Mouse (Mus musculus): ENCODE data around the gene Tmprss4. TPM values are rescaled to one million over a fixed set of nuclear protein-coding genes. Genes with fewer than 3 reads are reported as not detected.

The Tmprss4 gene
- polyA plus RNA-seq, 2 experiments, result 2.3 to 5.0 TPM

DNA sequence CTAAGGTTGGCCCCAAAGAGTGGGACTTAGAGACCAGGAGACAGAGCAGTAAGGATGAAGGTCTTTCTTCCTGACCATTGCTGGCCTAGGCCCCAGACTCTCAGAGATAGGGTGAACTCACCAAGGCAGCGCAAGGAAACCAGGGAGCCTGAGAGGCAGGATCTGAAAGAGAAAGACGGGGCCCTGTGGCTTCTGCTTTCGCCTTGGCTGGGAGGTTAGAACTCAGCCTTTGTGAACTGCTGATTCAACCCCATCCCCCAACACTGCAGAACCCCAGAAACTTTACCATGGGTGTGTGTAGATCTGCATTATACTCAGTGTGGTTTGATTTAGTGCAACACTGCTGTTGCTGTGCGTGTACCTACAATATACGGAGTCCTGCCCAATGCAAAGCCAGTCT, 24.6 kb downstream of the Tmprss4 start:
- no peak for TF ChIP-seq POLR2A (IDR thresholded peaks at IDR 0.05; ENCODE audit: borderline replicate concordance, extremely low read depth, insufficient read depth, insufficient read length)
- WGBS, result 78% methylated on average over 5 of the region's 5 CpGs

GRCm38 (mm10) chr9:45173475-45173874, 30.4 kb downstream of the Tmprss4 start:
- TF ChIP-seq POLR2A (IDR thresholded peaks at IDR 0.05; ENCODE audit: borderline replicate concordance, extremely low read depth, insufficient read depth, insufficient read length), result no peak
- ATAC-seq (ENCODE audit: low FRiP score, low read depth) (no peak), DNase-seq (ENCODE audit: low spot score) (no peak)
- Histone ChIP-seq H3K9me3 (ENCODE audit: control insufficient read depth, low read length) (no peaks in the 10 kb centered on the region), H3K9ac (ENCODE audit: low read depth, low read length, severe bottlenecking) (no peak overlapping the region), H3K4me2 (replicated peaks; ENCODE audit: low read depth, low read length, severe bottlenecking) (no peak overlapping the region), H3K4me1 (ENCODE audit: control insufficient read depth, insufficient read depth, low read length) (no peaks in the 10 kb centered on the region), H3K27ac (replicated peaks; ENCODE audit: low read depth, low read length) (no peak overlapping the region), H3K36me3 (ENCODE audit: control insufficient read depth, insufficient read depth, low read length) (no peaks in the 10 kb centered on the region), H3K27me3 (ENCODE audit: control insufficient read depth, insufficient read depth, low read length) (no peaks in the 10 kb centered on the region), H3K4me3 (replicated peaks; ENCODE audit: low read length) (no peak overlapping the region)
- WGBS, result 55% methylated on average over 3 of the region's 3 CpGs

More for the DNA sequence above, 24.6 kb downstream of the Tmprss4 start:
- no peaks in the 10 kb centered on the region for H3K9me3 ChIP-seq (ENCODE audit: control insufficient read depth, low read length)
- no peak for ATAC-seq (ENCODE audit: low FRiP score, low read depth)
- DNase-seq (ENCODE audit: low spot score), result no peak
- no peak overlapping the region for H3K27ac ChIP-seq (replicated peaks; ENCODE audit: low read depth, low read length)
- no peaks in the 10 kb centered on the region for H3K27me3 ChIP-seq (ENCODE audit: control insufficient read depth, insufficient read depth, low read length)
- H3K4me2 ChIP-seq (replicated peaks; ENCODE audit: low read depth, low read length, severe bottlenecking), result no peak overlapping the region
- no peak overlapping the region for H3K9ac ChIP-seq (ENCODE audit: low read depth, low read length, severe bottlenecking)
- no peak overlapping the region for H3K4me3 ChIP-seq (replicated peaks; ENCODE audit: low read length)
- H3K36me3 ChIP-seq (ENCODE audit: control insufficient read depth, insufficient read depth, low read length), result no peaks in the 10 kb centered on the region
- no peaks in the 10 kb centered on the region for H3K4me1 ChIP-seq (ENCODE audit: control insufficient read depth, insufficient read depth, low read length)

GRCm38 (mm10) chr9:45171073-45171610, 32.8 kb downstream of the Tmprss4 start:
- H3K27ac ChIP-seq (replicated peaks; ENCODE audit: low read depth, low read length), result no peak overlapping the region
- DNase-seq (ENCODE audit: low spot score) (no peak), ATAC-seq (ENCODE audit: low FRiP score, low read depth) (no peak)
- H3K4me1 ChIP-seq (ENCODE audit: control insufficient read depth, insufficient read depth, low read length), result no peaks in the 10 kb centered on the region
- H3K36me3 ChIP-seq (ENCODE audit: control insufficient read depth, insufficient read depth, low read length), result no peaks in the 10 kb centered on the region
- no peak overlapping the region for H3K4me3 ChIP-seq (replicated peaks; ENCODE audit: low read length)
- no peak for TF ChIP-seq POLR2A (IDR thresholded peaks at IDR 0.05; ENCODE audit: borderline replicate concordance, extremely low read depth, insufficient read depth, insufficient read length)
- no peak overlapping the region for H3K4me2 ChIP-seq (replicated peaks; ENCODE audit: low read depth, low read length, severe bottlenecking)
- H3K27me3 ChIP-seq (ENCODE audit: control insufficient read depth, insufficient read depth, low read length), result no peaks in the 10 kb centered on the region
- no peaks in the 10 kb centered on the region for H3K9me3 ChIP-seq (ENCODE audit: control insufficient read depth, low read length)
- 65% methylated on average over 1 of the region's 1 CpGs for WGBS
- no peak overlapping the region for H3K9ac ChIP-seq (ENCODE audit: low read depth, low read length, severe bottlenecking)

GRCm38 (mm10) chr9:45170150-45170549, 33.7 kb downstream of the Tmprss4 start:
- H3K4me1 ChIP-seq (ENCODE audit: control insufficient read depth, insufficient read depth, low read length), result no peaks in the 10 kb centered on the region
- no peaks in the 10 kb centered on the region for H3K9me3 ChIP-seq (ENCODE audit: control insufficient read depth, low read length)
- DNase-seq (ENCODE audit: low spot score), result no peak
- no peak for TF ChIP-seq POLR2A (IDR thresholded peaks at IDR 0.05; ENCODE audit: borderline replicate concordance, extremely low read depth, insufficient read depth, insufficient read length)
- H3K36me3 ChIP-seq (ENCODE audit: control insufficient read depth, insufficient read depth, low read length), result no peaks in the 10 kb centered on the region
- no peak overlapping the region for H3K27ac ChIP-seq (replicated peaks; ENCODE audit: low read depth, low read length)
- no peak overlapping the region for H3K4me3 ChIP-seq (replicated peaks; ENCODE audit: low read length)
- no peak overlapping the region for H3K9ac ChIP-seq (ENCODE audit: low read depth, low read length, severe bottlenecking)
- H3K27me3 ChIP-seq (ENCODE audit: control insufficient read depth, insufficient read depth, low read length), result no peaks in the 10 kb centered on the region
- 86% methylated on average over 5 of the region's 5 CpGs for WGBS
- no peak overlapping the region for H3K4me2 ChIP-seq (replicated peaks; ENCODE audit: low read depth, low read length, severe bottlenecking)
- no peak for ATAC-seq (ENCODE audit: low FRiP score, low read depth)

- H3K4me2 ChIP-seq (replicated peaks; ENCODE audit: low read depth, low read length, severe bottlenecking), result no peak overlapping the region
- H3K27me3 ChIP-seq (ENCODE audit: control insufficient read depth, insufficient read depth, low read length), result no peaks in the 10 kb centered on the region
- no peaks in the 10 kb centered on the region for H3K36me3 ChIP-seq (ENCODE audit: control insufficient read depth, insufficient read depth, low read length)
- whole genome bisulfite sequencing, result 68% methylated on average over 5 of the region's 5 CpGs
- DNase-seq (ENCODE audit: low spot score), result no peak
- no peaks in the 10 kb centered on the region for H3K9me3 ChIP-seq (ENCODE audit: control insufficient read depth, low read length)
- ATAC-seq (ENCODE audit: low FRiP score, low read depth), result no peak
- no peaks in the 10 kb centered on the region for H3K4me1 ChIP-seq (ENCODE audit: control insufficient read depth, insufficient read depth, low read length)
- no peak overlapping the region for H3K4me3 ChIP-seq (replicated peaks; ENCODE audit: low read length)
- TF ChIP-seq POLR2A (IDR thresholded peaks at IDR 0.05; ENCODE audit: borderline replicate concordance, extremely low read depth, insufficient read depth, insufficient read length), result no peak
- no peak overlapping the region for H3K27ac ChIP-seq (replicated peaks; ENCODE audit: low read depth, low read length)
- no peak overlapping the region for H3K9ac ChIP-seq (ENCODE audit: low read depth, low read length, severe bottlenecking)
Observed at GRCm38 (mm10) chr9:45167903-45168302, 36.0 kb downstream of the Tmprss4 start.

DNA sequence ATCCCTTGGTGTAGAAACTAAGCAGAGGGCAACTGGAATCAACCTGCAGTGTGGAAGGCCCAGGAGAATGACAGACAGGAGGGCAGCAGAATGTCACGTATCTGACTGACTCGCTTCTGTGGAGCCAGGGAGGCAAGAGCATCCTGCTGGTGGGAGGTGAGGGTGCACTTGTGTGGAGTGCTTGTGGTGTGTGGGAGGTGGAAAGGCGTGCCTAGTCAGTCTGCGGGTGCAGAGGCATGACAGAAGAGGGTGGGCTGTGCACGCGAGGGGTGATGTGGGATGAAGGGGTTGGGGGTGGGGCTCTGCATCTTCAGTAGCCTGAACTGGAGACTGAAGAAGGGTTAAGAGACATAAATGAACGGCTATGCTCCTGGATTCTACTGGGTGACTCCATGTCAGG, 50.5 kb downstream of the Tmprss4 start:
- 69% methylated on average over 7 of the region's 7 CpGs for WGBS
- Histone ChIP-seq H3K36me3 (ENCODE audit: control insufficient read depth, insufficient read depth, low read length) (no peaks in the 10 kb centered on the region), H3K4me3 (replicated peaks; ENCODE audit: low read length) (no peak overlapping the region), H3K27me3 (ENCODE audit: control insufficient read depth, insufficient read depth, low read length) (no peaks in the 10 kb centered on the region), H3K4me1 (ENCODE audit: control insufficient read depth, insufficient read depth, low read length) (no peaks in the 10 kb centered on the region), H3K9me3 (ENCODE audit: control insufficient read depth, low read length) (no peaks in the 10 kb centered on the region), H3K4me2 (replicated peaks; ENCODE audit: low read depth, low read length, severe bottlenecking) (no peak overlapping the region), H3K27ac (replicated peaks; ENCODE audit: low read depth, low read length) (no peak overlapping the region), H3K9ac (ENCODE audit: low read depth, low read length, severe bottlenecking) (no peak overlapping the region)
- no peak for TF ChIP-seq POLR2A (IDR thresholded peaks at IDR 0.05; ENCODE audit: borderline replicate concordance, extremely low read depth, insufficient read depth, insufficient read length)
- DNase-seq (ENCODE audit: low spot score) (no peak), ATAC-seq (ENCODE audit: low FRiP score, low read depth) (no peak)
